Mouse (Mus musculus) 416B (cell line): ENCODE results near the gene Col1a1.

ENCODE experiments used
- DNase-seq: peaks from one replicate; pipeline ENCODE4 v3.0.0; 2011; ENCODE audit warnings: low read depth

The Col1a1 gene

DNA sequence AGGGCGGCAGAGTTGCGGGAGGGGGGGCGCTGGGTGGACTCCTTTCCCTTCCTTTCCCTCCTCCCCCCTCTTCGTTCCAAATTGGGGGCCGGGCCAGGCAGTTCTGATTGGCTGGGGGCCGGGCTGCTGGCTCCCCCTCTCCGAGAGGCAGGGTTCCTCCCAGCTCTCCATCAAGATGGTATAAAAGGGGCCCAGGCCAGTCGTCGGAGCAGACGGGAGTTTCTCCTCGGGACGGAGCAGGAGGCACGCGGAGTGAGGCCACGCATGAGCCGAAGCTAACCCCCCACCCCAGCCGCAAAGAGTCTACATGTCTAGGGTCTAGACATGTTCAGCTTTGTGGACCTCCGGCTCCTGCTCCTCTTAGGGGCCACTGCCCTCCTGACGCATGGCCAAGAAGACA is at the start of gene Col1a1:
Gene Col1a1 (plus strand): TSS at position 180 of the 400 bp plus-strand sequence.
- DNase-seq: no peak

DNA sequence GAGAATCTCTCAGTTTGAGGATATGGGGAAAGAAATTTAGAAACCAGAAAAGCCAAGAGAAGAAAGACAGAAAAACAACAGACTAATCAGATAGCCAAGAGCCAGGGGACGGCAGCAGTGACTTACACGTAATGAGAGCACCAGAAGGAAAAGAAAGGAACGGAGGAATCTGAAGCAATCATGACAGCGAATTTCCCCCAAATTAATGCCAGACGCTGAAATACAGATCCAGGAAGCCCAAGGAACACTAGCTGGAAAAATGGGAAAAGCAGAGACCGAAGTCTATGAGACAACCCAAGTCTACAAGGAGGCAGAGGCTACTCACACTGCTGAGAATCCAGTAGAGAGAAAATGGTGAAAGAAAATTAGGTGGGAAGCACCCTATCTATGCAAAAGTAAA is 44.9 kb upstream of the Col1a1 start:
- DNase-seq: no peak

- no peak for DNase-seq
Observed at GRCm38 (mm10) chr11:94896753-94897376, 39.2 kb upstream of the Col1a1 start.

DNA sequence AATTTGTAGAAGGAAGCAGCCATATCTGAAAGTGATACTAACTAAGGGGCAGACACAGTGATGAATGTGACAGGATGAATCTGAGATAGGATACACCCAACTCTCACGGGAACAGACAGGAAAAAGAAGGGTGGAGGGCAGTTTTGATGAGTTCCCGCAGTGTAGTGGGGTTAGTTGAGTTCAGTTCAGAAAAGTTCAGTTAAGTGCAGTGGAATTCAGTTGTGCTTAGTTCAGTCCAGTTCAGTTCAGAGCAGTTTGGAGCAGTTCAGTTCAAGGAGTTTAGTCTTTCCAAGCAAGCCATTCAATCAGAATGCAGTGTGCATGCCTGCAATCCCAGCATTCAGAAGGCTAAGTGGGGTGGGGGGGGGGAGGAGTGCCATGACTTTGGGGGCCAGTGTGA is 34.8 kb upstream of the Col1a1 start:
- no peak for DNase-seq

GRCm38 (mm10) chr11:94904306-94904705 is 31.7 kb upstream of the Col1a1 start:
- no peak for DNase-seq

DNA sequence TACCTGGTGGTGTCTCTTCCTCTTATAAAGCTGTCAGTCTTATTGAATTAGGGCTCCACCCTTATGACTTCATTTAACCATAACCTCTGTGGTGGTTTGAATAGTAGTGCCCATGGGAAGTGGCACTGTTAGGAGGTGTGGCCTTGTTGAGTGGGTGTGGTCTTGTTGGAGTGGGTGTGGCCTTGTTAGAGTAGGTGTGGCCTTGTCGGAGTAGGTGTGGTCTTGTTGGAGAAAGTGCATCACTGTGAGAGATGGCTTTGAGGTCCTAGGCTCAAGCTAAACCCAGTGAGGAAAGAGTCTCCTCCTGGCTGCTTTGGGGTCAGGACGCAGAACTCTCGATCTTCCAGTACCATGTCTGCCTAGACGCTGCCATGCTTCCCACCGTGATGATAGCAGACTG is 25.1 kb upstream of the Col1a1 start:
- DNase-seq: peak; percentile 8

- no peak for DNase-seq
Observed at GRCm38 (mm10) chr11:94912568-94912967, 23.5 kb upstream of the Col1a1 start.

DNA sequence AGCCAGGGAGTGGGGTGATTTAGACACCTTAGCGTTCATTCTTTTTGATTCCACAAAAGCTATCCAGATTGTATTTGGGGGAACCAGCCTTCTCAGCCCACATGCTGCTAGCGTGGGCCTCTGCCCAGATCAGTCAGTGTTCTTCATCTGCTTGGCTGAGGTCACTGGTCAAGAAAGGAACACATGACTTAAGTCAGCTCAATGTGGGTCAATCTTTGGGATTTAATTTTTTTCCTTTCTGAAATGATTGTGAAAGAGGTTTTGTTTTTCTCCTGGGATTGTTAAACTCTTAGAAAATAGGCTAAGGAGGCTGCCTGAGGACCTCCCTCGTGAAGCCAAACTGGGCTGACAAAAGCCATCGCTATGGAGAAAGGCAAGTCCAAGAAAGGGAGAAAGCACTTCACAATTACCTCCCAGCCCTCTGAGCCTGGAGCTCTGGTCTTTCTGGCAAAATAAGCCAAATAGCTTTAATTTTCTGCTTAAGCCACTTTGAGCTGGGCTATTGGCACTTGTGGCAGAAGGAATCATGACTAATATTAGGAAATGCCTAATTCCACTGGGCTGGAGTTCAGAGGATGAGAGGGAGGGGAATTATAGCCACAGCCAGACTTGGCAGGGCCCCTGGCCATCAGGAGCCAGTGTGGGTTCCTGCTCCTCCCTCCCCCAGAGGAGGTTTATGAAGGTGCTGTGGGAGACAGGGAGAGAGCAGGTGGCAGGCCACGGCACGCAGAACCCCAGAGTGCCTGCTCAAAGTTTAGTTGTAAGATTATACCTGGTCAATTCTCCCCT is 22.5 kb upstream of the Col1a1 start:
- no peak for DNase-seq

DNA sequence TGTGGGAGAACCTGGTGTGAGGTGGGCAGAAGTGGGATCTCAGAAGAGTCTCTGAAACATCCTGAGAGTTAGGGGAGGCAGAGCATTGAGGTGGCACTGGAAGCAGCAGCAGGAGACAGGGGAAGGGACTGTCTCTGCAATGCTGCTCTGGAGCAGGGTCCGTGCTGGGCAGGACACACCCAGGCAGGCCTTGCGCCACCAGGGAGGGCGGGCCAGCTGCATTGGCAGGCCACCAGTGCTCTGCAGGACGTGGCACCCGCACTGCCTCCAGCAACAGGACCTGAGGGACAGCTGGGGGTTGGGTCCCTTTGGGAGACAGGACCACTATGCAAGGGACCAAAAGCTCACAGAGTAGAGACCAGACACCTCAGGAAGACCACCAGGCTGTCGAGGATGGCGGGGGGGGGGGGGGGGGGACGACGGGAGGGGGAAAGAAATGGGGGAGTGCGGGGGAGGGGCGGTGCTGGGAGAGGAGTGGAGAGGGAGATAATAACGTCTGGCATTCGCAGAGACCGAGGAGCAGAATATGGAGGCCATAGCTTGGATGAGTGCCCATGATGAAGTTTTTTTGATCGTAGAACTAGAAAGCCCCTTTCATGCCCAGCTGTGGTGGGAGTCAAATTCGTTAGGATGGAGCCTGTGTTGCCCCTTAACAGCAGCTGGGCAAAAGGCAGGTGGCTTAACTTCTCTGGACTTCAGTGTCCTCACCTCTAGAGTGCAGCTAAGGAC is 20.2 kb upstream of the Col1a1 start:
- DNase-seq: no peak

GRCm38 (mm10) chr11:94916477-94916876 is 19.5 kb upstream of the Col1a1 start:
- no peak for DNase-seq

DNA sequence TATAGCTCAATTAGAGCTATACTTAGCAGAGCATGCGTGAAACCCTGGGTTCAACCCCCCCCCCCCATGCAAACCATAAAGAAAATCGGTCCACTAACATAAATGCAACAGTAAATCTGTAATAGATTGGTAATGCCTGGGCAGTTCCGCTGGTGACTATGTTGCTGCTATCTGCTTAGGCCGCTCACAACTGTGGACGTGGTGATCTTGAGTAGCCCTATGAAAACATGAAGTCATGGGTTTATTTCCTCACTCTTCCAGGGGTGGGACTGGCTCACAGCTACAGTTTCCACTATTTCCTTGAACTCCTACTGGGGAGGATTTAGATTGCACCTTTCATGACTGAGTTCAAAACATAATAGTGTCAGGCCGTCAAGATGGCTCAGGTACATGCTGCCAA is 18.3 kb upstream of the Col1a1 start:
- no peak for DNase-seq

DNA sequence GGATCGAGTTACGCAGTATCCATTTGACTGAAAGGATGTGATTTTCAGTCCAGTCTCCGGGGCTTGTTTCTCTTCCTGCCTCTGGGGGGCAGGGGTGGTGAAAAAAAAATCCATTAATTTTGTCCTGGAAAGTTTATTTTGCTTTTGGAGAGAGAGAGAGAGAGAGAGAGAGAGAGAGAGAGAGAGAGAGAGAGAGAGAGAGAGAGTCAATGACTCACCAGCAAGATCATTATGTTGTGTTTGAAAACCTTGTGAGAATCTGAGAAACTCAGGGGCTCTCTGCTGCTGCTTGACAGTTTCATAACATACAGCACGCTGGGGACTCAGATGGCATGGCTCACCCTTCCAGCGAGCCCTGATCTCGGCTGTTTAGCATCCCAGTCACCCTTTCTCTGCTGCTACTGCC is 15.0 kb upstream of the Col1a1 start:
- no peak for DNase-seq

GRCm38 (mm10) chr11:94924977-94925376 is 11.0 kb upstream of the Col1a1 start:
- DNase-seq: no peak

DNA sequence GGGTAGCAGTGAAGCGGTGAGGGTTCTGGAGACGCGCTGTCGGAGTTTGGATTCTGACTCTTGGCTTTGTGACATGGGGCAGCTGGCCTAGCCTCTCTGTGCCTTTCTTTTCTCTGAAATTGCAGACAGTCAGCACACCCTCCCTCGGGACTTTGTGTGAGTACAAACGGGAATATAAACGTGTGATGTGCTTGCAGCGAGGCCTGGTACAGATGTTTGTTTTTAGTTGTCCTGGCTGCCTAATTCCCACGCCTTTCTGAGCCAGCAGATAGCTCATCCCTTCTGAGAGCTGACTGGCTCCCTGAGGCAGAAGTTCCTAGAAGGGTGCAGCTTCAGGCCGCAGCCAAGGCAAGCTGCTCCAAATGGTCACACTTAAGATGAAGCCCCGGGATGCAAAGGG is 9.6 kb upstream of the Col1a1 start:
- no peak for DNase-seq

DNA sequence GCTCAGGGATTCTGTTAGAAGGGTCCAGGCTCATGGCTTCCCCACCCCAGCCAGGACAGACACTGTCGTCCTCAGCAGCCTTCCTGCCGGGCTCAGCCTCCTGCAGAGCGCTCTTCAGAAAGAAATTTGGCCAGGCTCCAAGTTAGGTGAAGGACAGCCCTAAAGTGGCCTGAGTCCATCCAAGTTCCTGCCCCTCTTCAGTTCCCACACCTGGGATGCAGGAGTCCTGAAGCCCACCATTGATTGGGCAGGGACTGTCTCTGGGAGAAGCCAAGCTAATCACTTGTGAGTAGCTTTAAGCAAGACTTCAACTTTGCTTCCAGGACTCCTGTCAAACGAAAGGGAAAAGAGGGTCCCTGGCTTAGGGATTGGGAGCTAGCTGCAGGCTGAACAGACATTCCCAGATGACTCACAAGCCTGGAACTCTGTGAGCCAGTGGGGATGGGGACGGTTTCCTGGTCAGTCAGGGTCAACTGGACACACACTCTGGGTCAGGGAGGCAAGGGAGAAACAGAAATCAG is 8.2 kb upstream of the Col1a1 start:
- no peak for DNase-seq

- DNase-seq: no peak
Observed at GRCm38 (mm10) chr11:94928820-94929219, 7.2 kb upstream of the Col1a1 start.

DNA sequence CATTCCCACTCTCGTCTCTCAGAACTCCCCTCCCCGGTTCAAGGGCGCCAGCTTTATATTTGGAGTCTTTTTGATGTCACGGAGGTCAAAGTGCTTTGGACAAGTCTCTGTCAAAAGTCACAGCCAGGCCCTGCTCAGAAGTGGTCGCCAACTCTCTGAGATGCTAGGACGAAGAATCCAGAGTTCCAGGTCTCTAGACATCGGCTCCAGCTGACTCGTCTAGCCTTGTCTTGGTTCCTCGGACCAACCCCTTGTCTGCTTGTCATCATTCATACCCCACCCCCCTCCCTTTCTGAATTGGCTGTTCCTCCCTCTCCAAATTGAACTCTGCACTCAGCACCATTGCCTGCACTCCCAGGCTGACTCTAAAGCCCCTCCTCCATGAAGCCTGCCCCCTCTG is 6.4 kb upstream of the Col1a1 start:
- no peak for DNase-seq

GRCm38 (mm10) chr11:94930151-94930550 is 5.9 kb upstream of the Col1a1 start:
- DNase-seq: no peak

DNA sequence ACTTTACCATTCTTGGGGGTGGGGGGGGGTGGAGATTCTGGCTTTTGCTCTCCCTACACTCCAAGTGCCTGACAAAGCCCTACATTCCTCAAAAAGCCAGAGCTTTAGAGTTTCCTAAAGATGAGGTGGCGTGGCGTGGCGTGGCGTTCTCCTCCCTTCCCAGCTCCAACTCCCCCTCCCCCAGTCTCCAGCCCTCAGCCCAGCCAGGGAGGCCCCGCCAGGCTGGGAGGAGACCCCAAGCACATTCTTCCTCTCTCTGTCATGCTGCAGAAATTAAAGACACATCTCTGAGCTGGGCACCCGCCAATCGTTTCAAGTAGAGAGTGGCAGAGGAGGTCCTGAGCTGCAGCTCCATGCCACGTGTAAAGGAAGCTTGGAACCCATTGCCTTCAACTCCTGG is 2.4 kb upstream of the Col1a1 start:
- no peak for DNase-seq

- DNase-seq: no peak
Observed at GRCm38 (mm10) chr11:94934526-94934925, 1.5 kb upstream of the Col1a1 start.

GRCm38 (mm10) chr11:94936851-94937295 is 849 bp downstream of the Col1a1 start:
- peak; percentile 80 for DNase-seq

DNA sequence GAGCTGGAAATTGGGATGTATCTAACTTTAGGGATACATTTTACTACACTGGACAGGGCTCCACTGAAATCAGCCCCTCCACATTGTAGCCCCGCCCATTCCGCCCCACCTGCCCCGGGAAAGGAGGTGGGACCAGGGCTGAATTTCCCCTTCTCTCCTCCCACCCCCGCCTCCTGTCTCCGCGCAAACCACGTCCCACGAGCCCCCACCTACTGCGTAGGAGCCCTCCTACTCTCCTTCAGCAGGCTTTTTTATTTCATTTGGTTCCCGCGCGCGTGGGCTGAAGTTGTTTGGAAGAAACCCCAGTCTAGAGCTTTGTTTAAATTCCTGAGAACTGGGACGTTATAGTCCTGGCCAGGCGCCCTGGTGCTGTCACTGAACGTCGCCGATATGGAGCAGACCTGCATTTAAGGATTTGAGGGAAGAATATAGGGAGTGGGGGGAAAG is 1.3 kb downstream of the Col1a1 start:
- DNase-seq: no peak

DNA sequence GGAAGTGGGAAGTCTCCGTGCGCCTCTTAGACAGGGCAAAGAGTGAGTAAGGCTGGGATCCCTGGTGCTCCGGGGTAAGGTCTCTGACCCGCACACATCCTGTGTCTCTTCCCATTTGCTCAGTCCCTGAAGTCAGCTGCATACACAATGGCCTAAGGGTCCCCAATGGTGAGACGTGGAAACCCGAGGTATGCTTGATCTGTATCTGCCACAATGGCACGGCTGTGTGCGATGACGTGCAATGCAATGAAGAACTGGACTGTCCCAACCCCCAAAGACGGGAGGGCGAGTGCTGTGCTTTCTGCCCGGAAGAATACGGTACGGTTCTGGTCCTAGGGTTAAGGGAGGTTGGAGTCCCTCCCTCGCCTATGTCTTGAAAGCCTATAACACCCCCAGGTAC is 1.8 kb downstream of the Col1a1 start:
- DNase-seq: no peak
